Mouse (Mus musculus): Measurements from ENCODE around the gene Chrm5.

GRCm38 (mm10) chr2:112517218-112517617 is 36.6 kb upstream of the Chrm5 start:
- TF ChIP-seq CTCF (IDR thresholded peaks at IDR 0.05; ENCODE audit: borderline replicate concordance, insufficient read depth, low read length) (no peak), POLR2A (IDR thresholded peaks at IDR 0.05; ENCODE audit: low read depth, low read length) (no peak)
